Mouse (Mus musculus): Measurements from ENCODE around the gene Sema3f. TPM values are rescaled to one million over a fixed set of nuclear protein-coding genes. Genes with fewer than 3 reads are reported as not detected.

Sema3f gene
- polyA plus RNA-seq, 1 experiment = 1.4 TPM

DNA sequence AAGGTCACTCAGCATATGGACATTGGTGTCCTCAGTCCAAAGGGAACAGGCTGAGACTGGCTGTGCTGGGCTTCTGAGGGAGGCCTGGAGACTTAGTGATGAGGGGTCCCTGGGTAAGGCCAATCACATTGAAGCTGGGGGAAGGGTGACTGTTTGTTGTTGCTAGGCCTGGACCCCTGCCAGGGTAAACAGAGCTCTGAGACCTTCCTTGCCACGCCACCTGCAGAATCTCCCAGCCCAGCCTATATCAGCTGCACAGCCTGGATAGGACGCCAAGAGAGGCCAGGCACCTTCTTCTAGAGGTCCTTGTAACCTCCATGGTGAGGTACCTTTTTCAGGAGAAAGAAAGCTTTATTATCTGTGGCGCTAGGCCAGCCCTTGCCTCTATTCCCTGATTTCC lies 41.4 kb downstream of the Sema3f start:
- H3K4me2 ChIP-seq (ENCODE audit: low read depth) = no peak overlapping the region
- H3K36me3 ChIP-seq (ENCODE audit: control insufficient read depth, insufficient read depth) = no peaks in the 10 kb centered on the region
- no peak overlapping the region for H3ac ChIP-seq (ENCODE audit: control insufficient read depth, insufficient read length)
- no peak overlapping the region for H3K4me3 ChIP-seq
- no peak for TF ChIP-seq POLR2A (IDR thresholded peaks at IDR 0.05; ENCODE audit: insufficient read length, low read depth)
- TF ChIP-seq TCF12 (IDR thresholded peaks at IDR 0.05; ENCODE audit: insufficient read depth, poor library complexity, severe bottlenecking) = no peak
- TF ChIP-seq E2F4 (IDR thresholded peaks at IDR 0.05; ENCODE audit: insufficient read depth) = no peak
- no peak for TF ChIP-seq POLR2AphosphoS2 (IDR thresholded peaks at IDR 0.05; ENCODE audit: insufficient read length, low read depth)
- TF ChIP-seq MAX (IDR thresholded peaks at IDR 0.05; ENCODE audit: low read depth) = no peak
- no peak for TF ChIP-seq USF1 (IDR thresholded peaks at IDR 0.05; ENCODE audit: low read depth)
- no peak for TF ChIP-seq TCF3 (IDR thresholded peaks at IDR 0.05; ENCODE audit: insufficient read length, low read depth)
- no peak for TF ChIP-seq REST (IDR thresholded peaks at IDR 0.05; ENCODE audit: insufficient read depth, insufficient read length)
- no peak for TF ChIP-seq SRF (IDR thresholded peaks at IDR 0.05; ENCODE audit: control insufficient read depth, insufficient read length, low read depth)
- H3K79me2 ChIP-seq (ENCODE audit: control insufficient read depth, insufficient read depth) = no peaks in the 10 kb centered on the region
- H3K27me3 ChIP-seq (ENCODE audit: control insufficient read depth, insufficient read depth, insufficient read length) = peaks cover 68% of the 10 kb centered on the region

GRCm38 (mm10) chr9:107668011-107668410 lies 42.3 kb downstream of the Sema3f start:
- Histone ChIP-seq H3K4me3 (no peak overlapping the region), H3K4me2 (ENCODE audit: low read depth) (no peak overlapping the region), H3ac (ENCODE audit: control insufficient read depth, insufficient read length) (no peak overlapping the region), H3K36me3 (ENCODE audit: control insufficient read depth, insufficient read depth) (no peaks in the 10 kb centered on the region), H3K79me2 (ENCODE audit: control insufficient read depth, insufficient read depth) (no peaks in the 10 kb centered on the region), H3K27me3 (ENCODE audit: control insufficient read depth, insufficient read depth, insufficient read length) (peaks cover 72% of the 10 kb centered on the region)
- no peak for TF ChIP-seq MAX (IDR thresholded peaks at IDR 0.05; ENCODE audit: low read depth)
- no peak for TF ChIP-seq MYOG (IDR thresholded peaks at IDR 0.05; ENCODE audit: control insufficient read depth in 1 of 3, insufficient read depth in 1 of 3, insufficient read length in 2 of 3, low read depth in 2 of 3)
- no peak for TF ChIP-seq CEBPB (IDR thresholded peaks at IDR 0.05; ENCODE audit: insufficient read depth, poor library complexity, severe bottlenecking)
- TF ChIP-seq E2F4 (IDR thresholded peaks at IDR 0.05; ENCODE audit: insufficient read depth) = no peak
- no peak for TF ChIP-seq SRF (IDR thresholded peaks at IDR 0.05; ENCODE audit: control insufficient read depth, insufficient read length, low read depth)
- TF ChIP-seq TCF12 (IDR thresholded peaks at IDR 0.05; ENCODE audit: insufficient read depth, poor library complexity, severe bottlenecking) = no peak
- no peak for TF ChIP-seq MYOD1 (IDR thresholded peaks at IDR 0.05; ENCODE audit: control insufficient read depth in 1 of 3, insufficient read length in 2 of 3, low read depth in 2 of 3)
- TF ChIP-seq REST (IDR thresholded peaks at IDR 0.05; ENCODE audit: insufficient read depth, insufficient read length) = no peak
- no peak for TF ChIP-seq TCF3 (IDR thresholded peaks at IDR 0.05; ENCODE audit: insufficient read length, low read depth)
- TF ChIP-seq POLR2AphosphoS2 (IDR thresholded peaks at IDR 0.05; ENCODE audit: insufficient read length, low read depth) = no peak
- TF ChIP-seq POLR2A (IDR thresholded peaks at IDR 0.05; ENCODE audit: insufficient read length, low read depth) = no peak
- TF ChIP-seq USF1 (IDR thresholded peaks at IDR 0.05; ENCODE audit: low read depth) = no peak

DNA sequence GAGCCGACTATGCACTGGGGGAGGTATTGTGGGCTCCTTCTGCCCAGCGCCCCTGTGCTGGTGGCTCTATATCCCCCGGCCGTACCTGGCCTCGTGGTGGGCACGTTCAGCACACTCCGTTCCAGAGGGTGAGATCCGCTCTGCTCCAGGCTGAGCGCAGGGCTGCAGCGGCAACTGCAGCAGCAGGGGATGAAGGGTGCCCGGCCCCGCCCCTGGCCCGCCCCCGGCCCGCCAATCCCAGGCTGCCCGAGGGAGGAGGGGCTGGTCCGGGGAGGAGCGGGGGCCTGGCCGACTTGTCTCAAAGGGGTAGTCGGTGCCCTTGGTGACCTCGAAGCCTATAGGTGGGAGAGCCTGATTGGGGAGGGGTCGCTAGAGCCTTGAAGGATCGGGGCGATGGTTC lies 43.1 kb downstream of the Sema3f start:
- H3K36me3 ChIP-seq (ENCODE audit: control insufficient read depth, insufficient read depth) = no peaks in the 10 kb centered on the region
- H3ac ChIP-seq (ENCODE audit: control insufficient read depth, insufficient read length) = no peak overlapping the region
- peaks cover 80% of the 10 kb centered on the region for H3K27me3 ChIP-seq (ENCODE audit: control insufficient read depth, insufficient read depth, insufficient read length)
- H3K4me3 ChIP-seq = no peak overlapping the region
- peak overlapping the region; percentile 34 for H3K4me2 ChIP-seq (ENCODE audit: low read depth)
- TF ChIP-seq REST (IDR thresholded peaks at IDR 0.05; ENCODE audit: insufficient read depth, insufficient read length) (no peak), TCF3 (IDR thresholded peaks at IDR 0.05; ENCODE audit: insufficient read length, low read depth) (no peak), MYOG (IDR thresholded peaks at IDR 0.05; ENCODE audit: control insufficient read depth in 1 of 3, insufficient read depth in 1 of 3, insufficient read length in 2 of 3, low read depth in 2 of 3) (no peak), TCF12 (IDR thresholded peaks at IDR 0.05; ENCODE audit: insufficient read depth, poor library complexity, severe bottlenecking) (no peak), POLR2A (IDR thresholded peaks at IDR 0.05; ENCODE audit: insufficient read length, low read depth) (no peak), POLR2AphosphoS2 (IDR thresholded peaks at IDR 0.05; ENCODE audit: insufficient read length, low read depth) (no peak), USF1 (IDR thresholded peaks at IDR 0.05; ENCODE audit: low read depth) (no peak), CEBPB (IDR thresholded peaks at IDR 0.05; ENCODE audit: insufficient read depth, poor library complexity, severe bottlenecking) (no peak), E2F4 (IDR thresholded peaks at IDR 0.05; ENCODE audit: insufficient read depth) (no peak), SRF (IDR thresholded peaks at IDR 0.05; ENCODE audit: control insufficient read depth, insufficient read length, low read depth) (no peak), MAX (IDR thresholded peaks at IDR 0.05; ENCODE audit: low read depth) (no peak), MYOD1 (IDR thresholded peaks at IDR 0.05; ENCODE audit: control insufficient read depth in 1 of 3, insufficient read length in 2 of 3, low read depth in 2 of 3) (no peak)
- H3K79me2 ChIP-seq (ENCODE audit: control insufficient read depth, insufficient read depth) = no peaks in the 10 kb centered on the region

- Histone ChIP-seq H3K36me3 (ENCODE audit: control insufficient read depth, insufficient read depth) (no peaks in the 10 kb centered on the region), H3K4me2 (ENCODE audit: low read depth) (peak overlapping the region; percentile 34), H3ac (ENCODE audit: control insufficient read depth, insufficient read length) (no peak overlapping the region), H3K79me2 (ENCODE audit: control insufficient read depth, insufficient read depth) (no peaks in the 10 kb centered on the region), H3K27me3 (ENCODE audit: control insufficient read depth, insufficient read depth, insufficient read length) (peaks cover 82% of the 10 kb centered on the region), H3K4me3 (no peak overlapping the region)
- TF ChIP-seq E2F4 (IDR thresholded peaks at IDR 0.05; ENCODE audit: insufficient read depth) (no peak), CEBPB (IDR thresholded peaks at IDR 0.05; ENCODE audit: insufficient read depth, poor library complexity, severe bottlenecking) (no peak), TCF12 (IDR thresholded peaks at IDR 0.05; ENCODE audit: insufficient read depth, poor library complexity, severe bottlenecking) (no peak), USF1 (IDR thresholded peaks at IDR 0.05; ENCODE audit: low read depth) (no peak), TCF3 (IDR thresholded peaks at IDR 0.05; ENCODE audit: insufficient read length, low read depth) (no peak), MAX (IDR thresholded peaks at IDR 0.05; ENCODE audit: low read depth) (no peak), REST (IDR thresholded peaks at IDR 0.05; ENCODE audit: insufficient read depth, insufficient read length) (no peak), SRF (IDR thresholded peaks at IDR 0.05; ENCODE audit: control insufficient read depth, insufficient read length, low read depth) (no peak), MYOG (IDR thresholded peaks at IDR 0.05; ENCODE audit: control insufficient read depth in 1 of 3, insufficient read depth in 1 of 3, insufficient read length in 2 of 3, low read depth in 2 of 3) (no peak), POLR2A (IDR thresholded peaks at IDR 0.05; ENCODE audit: insufficient read length, low read depth) (no peak), MYOD1 (IDR thresholded peaks at IDR 0.05; ENCODE audit: control insufficient read depth in 1 of 3, insufficient read length in 2 of 3, low read depth in 2 of 3) (no peak), POLR2AphosphoS2 (IDR thresholded peaks at IDR 0.05; ENCODE audit: insufficient read length, low read depth) (no peak)
Measured at GRCm38 (mm10) chr9:107666751-107667205, 43.5 kb downstream of the Sema3f start.

Measured in myocyte (in vitro differentiated cells).